Mouse (Mus musculus) MEL-GATA-1-ER (cell line): Measurements from ENCODE around the gene Atp5f1.
"Not testable (repeated sequence)": the region's sequence is repeated elsewhere in the genome, so short reads cannot be mapped to it uniquely, and the experiment has no call there.

Source experiments
- DNase-seq: peaks from one replicate; pipeline ENCODE4 v3.0.0-alpha.2; 2012; ENCODE audit warnings: low read depth; ENCODE audit errors: extremely low read depth

The Atp5f1 gene

GRCm38 (mm10) chr3:105931095-105931494 lies 28.8 kb downstream of the Atp5f1 start:
- peak; percentile 55 for DNase-seq

- no peak for DNase-seq
Measured at GRCm38 (mm10) chr3:105929821-105930220, 30.1 kb downstream of the Atp5f1 start.

GRCm38 (mm10) chr3:105928781-105929180 lies 31.1 kb downstream of the Atp5f1 start:
- no peak for DNase-seq

DNA sequence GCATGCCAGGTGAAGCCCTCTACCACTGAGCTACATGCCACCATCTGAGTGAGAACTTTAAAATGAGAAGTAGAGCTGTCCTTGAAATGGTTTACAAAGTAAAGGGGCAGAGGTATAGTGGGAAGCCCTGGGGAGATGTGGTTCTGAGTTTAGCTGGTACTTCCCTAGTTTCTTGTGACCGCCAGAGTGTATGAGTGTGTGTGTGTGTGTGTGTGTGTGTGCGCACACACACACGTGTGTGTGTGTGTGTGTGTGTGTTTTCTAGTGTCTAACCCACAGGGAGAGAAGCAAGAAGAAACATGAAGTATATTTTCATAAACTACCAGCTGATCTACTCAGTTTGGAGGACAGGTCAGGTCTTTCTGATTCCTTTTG lies 31.7 kb downstream of the Atp5f1 start:
- DNase-seq = no peak

DNA sequence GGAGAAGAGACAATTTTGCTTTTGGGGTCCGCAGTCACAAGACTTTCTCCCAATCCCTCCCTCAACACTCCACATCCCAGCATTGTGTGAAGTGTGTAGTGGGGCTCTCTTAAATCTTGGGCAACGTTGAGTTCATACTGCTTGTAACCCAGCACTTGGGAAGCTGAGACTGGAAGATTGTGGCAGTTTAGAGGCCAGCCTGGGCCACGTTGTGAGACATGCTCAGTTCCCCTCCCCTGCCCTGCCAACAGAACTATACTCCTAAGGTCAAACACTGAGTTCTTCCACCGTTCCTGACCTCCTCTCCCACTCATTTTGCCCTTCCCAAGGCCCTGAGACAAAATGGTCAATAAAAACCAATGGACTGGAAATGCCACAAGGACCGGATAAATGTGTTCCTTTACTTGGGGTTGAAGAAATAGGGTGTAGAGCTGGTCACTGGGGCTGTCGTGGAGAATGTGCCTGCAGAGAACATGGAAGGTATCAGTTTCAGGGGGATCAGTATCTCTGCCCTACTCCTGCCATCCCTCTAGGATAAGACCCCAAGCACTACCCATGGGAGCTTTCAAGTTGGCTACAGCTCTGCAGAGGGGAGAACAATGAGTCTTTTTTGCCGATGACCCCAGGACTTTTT lies 32.2 kb downstream of the Atp5f1 start:
- DNase-seq = no peak

DNA sequence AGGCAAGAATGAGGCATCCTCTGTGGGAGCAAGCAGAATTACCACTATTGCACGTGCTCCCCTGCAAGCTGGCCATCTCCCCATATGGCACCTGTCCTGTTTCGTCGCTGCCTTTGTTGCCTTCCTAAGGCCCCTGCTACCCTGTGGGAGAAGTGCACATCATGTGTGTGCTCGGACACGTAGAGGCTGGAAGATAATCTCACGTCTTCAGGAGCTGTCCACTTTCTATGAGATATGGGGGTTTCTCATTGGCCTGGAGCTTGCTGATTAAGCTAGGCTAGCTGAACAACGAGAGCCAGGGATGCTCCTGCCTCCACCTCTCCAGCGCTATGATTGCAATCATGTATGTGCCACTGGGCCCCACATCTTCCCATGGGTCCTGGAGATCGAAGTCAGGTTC lies 35.3 kb downstream of the Atp5f1 start:
- no peak for DNase-seq

- DNase-seq = no peak
Measured at GRCm38 (mm10) chr3:105921959-105922358, 37.9 kb downstream of the Atp5f1 start.

- peak; percentile 55 for DNase-seq
Measured at GRCm38 (mm10) chr3:105920743-105921142, 39.2 kb downstream of the Atp5f1 start.

- DNase-seq = no peak
Measured at GRCm38 (mm10) chr3:105918355-105918745, 41.5 kb downstream of the Atp5f1 start.

GRCm38 (mm10) chr3:105917656-105918354 lies 42.1 kb downstream of the Atp5f1 start:
- no peak for DNase-seq

- not testable (repeated sequence) for DNase-seq
Measured at GRCm38 (mm10) chr3:105916455-105916854, 43.4 kb downstream of the Atp5f1 start.

GRCm38 (mm10) chr3:105915281-105915680 lies 44.6 kb downstream of the Atp5f1 start:
- DNase-seq = no peak

- DNase-seq = peak; percentile 80
Measured at GRCm38 (mm10) chr3:105913839-105914681, 45.8 kb downstream of the Atp5f1 start.

- DNase-seq = no peak
Measured at GRCm38 (mm10) chr3:105912097-105912880, 47.6 kb downstream of the Atp5f1 start.

- DNase-seq = no peak
Measured at GRCm38 (mm10) chr3:105910519-105911190, 49.2 kb downstream of the Atp5f1 start.

GRCm38 (mm10) chr3:105908976-105909375 lies 50.9 kb downstream of the Atp5f1 start:
- no peak for DNase-seq

GRCm38 (mm10) chr3:105907956-105908655 lies 51.8 kb downstream of the Atp5f1 start:
- DNase-seq = no peak

- no peak for DNase-seq
Measured at GRCm38 (mm10) chr3:105904721-105905120, 55.2 kb downstream of the Atp5f1 start.

DNA sequence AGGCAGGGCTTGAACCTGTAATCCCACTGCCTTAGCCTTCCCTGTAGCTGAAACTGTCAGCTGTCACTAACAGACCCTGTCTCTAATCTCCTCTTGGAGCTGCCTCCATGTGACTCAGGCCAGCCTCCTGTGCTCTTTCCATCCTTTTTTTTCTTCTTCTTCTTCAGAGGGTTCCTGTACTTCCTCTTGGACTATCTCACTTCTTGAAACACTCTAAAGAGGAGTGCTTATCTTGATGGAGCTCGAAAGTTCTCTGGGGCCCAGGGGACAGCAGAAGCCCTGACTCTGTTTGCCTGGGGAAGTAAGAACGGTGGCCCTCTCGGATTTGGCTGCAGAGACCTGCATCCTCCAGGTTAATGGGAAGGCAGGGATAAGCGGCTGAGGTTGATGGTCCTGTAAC lies 55.7 kb downstream of the Atp5f1 start:
- DNase-seq = peak; percentile 77

DNA sequence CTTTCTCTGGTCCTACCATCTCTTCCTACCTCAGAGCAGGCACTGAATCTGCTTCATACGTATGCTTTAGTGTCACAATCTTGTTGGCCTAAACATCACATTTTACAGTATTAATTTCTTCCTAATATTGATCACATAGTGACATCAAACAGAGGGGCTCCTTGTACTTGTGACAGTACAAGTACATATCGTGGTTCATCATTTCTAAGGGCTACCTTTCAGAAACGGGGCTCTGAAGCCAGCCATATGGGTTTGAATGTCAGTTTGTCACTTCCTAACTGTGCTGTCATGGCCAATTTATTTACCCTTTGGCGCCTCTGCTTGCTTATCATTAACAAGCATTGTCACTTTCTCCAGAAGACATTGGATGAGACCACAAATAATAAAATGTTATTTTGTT lies 58.4 kb downstream of the Atp5f1 start:
- no peak for DNase-seq
